Mouse (Mus musculus) splenic B cell, adult 2 months (primary cell): ENCODE measurements around the gene Mtfr1l.

Source experiments
- DNase-seq: peaks from one replicate; pipeline ENCODE4 v3.0.0-alpha.2; 2011; ENCODE audit warnings: low read depth, low spot score
- H3K27me3 ChIP-seq: 2 replicates; pipeline ENCODE4 v1.6.1; 2012; ENCODE audit warnings: mild to moderate bottlenecking, low read length, moderate library complexity, mixed read lengths; ENCODE audit not compliant: control insufficient read depth, poor library complexity, insufficient read depth, severe bottlenecking
- H3K36me3 ChIP-seq: 2 replicates; pipeline ENCODE4 v1.6.1; 2012; ENCODE audit warnings: mild to moderate bottlenecking, low read length, moderate library complexity, mixed read lengths; ENCODE audit not compliant: control insufficient read depth, poor library complexity, insufficient read depth, severe bottlenecking

Mtfr1l gene

DNA sequence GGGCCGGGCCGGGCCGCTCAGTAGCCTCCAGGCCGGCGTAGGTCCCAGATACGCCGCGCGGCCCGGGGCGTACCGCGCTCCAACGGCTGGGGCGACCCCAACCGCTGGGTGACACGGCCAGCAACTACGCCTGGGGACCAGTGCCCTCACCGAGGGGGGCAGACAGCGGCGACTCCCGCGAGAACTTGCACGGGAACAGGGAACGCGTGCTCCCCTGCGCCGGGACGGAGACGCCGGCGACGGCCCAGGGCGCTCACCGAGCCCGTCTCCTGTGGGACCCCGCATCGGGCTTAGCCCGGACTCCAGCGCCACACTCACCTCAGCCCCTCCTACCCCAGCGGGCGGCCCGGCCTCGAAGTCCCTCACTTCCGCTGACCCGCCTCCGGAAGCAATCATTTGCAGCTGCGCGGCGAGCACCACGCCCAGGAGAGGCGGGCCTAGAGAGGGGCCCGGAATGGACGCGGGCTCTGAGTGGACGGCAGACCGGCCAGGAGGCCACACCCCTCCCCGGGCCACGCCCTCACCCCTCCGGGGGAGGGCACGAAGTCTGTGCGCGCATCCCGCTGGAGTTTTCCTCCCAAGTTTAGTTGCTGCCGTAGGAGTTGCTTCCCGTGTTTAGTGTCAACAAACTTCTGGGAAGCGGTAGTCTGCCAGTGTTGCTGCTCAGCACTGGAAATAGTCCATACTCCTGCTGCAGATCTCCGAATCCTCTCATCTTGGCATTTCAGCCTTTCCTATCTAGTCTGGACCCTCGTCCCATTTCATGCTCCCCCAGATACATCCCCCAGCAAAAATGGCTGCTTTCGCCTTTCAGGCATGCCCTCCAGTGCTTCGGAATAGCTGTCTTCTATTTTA lies at the start of gene Mtfr1l:
Gene Mtfr1l, minus strand, starts transcription at position 456 of the 855 bp plus-strand sequence.
- Histone ChIP-seq H3K27me3 (no peaks in the 10 kb centered on the region), H3K36me3 (0 out of 2 replicates have a peak, but pooled peaks cover 2% of the 10 kb centered on the region)
- DNase-seq = peak; percentile 96

DNA sequence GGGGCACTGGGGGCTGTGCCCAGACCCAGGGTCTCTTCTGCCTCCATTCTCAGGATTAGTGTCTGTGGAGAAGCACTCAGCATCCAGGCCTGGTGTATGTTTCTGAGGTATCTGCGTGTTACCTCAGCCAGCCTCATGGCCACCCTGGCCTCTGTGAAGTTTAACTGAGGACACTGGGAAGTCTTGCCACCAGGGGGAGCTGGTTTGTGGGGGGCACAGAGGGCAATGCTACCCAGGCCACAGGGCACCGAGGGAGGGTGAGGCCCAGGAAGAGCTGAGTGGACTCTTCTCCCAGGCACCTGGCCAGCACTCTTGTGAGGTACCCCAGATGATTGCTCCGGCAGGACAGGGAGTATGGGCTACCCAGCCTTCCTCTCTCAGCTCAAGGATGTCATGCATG lies 48.3 kb upstream of the Mtfr1l start:
- peak; percentile 78 for DNase-seq
- Histone ChIP-seq H3K36me3 (no peaks in the 10 kb centered on the region), H3K27me3 (no peaks in the 10 kb centered on the region)

DNA sequence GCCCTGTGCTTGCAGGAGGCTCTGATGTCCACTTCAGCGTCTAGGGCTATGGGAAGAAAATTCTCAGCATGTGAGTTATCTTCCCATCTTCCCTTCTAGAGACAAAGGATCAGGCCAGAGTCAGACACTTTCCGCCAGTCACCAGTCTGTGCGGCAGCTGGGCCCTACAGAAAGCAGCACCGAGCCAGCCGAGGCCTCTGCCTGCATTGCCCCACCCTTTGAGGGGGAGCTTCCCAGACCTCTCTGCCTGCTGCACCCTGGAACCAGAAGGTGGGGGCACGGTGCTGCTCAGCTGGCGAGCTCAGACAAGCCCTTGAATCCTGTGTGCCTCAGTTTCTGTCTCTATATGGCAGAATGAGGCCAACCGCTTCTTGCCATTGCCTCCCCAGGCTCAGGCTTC lies 46.2 kb upstream of the Mtfr1l start:
- DNase-seq = no peak
- H3K27me3 ChIP-seq = no peaks in the 10 kb centered on the region
- no peaks in the 10 kb centered on the region for H3K36me3 ChIP-seq

DNA sequence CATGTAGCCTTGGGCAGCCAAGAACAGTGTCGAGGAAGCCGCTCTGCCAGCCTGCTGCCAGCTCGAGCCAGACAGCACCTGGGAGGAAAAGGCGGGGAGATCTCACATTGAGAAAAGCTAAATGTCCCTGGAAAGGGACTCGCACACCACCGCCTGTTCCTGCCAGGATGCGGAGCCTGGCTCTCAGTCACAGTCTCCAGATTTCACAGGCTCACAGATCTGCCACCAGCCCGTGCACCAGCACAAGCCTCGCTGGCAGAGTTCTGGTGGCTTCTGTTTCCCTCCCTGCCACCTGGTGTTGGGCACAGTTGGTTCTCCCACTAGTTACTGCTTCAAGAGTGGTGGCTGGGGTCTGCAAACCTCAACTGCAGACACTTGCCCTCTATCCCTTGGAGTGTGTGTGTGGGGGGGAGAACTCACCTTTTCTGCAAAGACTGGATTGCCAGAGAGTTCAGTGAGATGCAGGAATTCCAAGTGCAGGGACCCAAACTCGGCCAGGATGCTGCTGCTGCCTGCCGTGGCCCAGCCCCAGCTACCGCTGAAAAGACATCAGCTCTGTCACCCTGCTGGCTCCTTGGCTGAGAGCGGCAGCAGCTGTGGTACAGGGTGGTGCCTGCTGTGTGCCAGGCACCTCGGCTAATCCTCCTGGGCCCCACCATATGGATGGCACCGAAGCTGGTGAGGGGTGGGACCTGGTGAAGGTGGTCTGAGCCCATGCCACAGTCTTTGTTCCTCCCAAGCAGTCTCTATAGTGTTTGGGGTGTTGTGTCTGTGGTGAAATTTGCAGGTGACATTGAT lies 45.4 kb upstream of the Mtfr1l start:
- H3K27me3 ChIP-seq = no peaks in the 10 kb centered on the region
- no peaks in the 10 kb centered on the region for H3K36me3 ChIP-seq
- no peak for DNase-seq

DNA sequence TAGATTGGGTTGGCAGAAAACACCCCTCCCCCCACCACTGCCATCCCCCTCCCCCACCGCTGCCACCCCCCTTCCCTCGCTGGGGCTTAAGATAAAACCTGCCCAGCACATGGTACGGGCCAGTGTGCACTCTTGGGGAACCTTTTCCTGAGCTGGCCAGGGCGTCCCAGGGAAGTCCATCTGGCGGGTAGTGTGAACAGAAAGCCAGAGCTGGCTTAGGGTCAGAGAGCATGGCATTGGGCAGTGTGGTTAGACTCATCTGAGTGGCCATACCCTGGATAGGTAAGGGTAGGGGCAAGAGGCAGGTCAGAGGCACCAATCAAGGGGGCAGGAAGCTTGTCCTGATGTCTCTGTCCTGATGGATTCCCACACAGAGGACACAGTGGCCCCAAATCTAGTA lies 44.4 kb upstream of the Mtfr1l start:
- no peak for DNase-seq
- H3K27me3 ChIP-seq = no peaks in the 10 kb centered on the region
- no peaks in the 10 kb centered on the region for H3K36me3 ChIP-seq

DNA sequence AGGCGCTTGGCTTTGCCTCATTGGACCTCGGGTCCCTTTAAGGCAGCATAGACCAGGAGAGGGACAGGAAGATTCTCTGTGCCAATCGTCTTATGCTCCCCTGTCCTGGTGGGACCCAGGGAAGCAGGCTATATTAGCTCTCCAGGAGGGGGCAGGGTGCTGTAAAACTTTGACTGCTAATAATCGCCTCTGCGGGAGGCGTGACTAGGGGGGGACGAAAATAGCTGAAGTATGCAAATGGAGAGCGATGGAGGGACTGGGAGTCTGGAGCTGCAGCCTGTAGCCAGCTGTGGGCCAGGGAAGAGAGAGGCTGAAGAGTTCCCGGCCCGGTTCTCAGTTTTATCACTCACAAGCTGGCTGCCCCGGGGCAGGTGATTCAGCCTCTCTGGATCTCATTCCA lies 44.0 kb upstream of the Mtfr1l start:
- Histone ChIP-seq H3K36me3 (no peaks in the 10 kb centered on the region), H3K27me3 (no peaks in the 10 kb centered on the region)
- DNase-seq = no peak

DNA sequence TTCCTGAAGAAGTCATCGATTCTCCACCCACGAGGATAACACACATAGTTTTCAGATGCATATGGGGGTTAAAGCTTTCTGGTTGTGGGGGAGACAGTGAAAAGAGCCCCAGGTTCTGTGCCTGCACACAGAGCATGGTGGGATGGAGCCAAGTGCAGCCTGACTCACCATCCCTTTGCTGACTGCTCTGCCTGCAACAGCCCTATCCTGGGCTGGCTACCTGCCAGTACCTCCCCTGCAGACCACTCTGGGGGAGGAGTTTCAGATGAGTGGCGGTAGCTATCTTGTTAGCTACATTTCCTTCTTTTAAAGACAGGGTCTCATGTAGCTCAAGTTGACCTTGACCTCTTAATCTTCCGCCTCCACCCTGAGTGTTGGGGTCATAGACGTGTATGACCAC lies 43.2 kb upstream of the Mtfr1l start:
- no peak for DNase-seq
- H3K36me3 ChIP-seq = no peaks in the 10 kb centered on the region
- no peaks in the 10 kb centered on the region for H3K27me3 ChIP-seq

DNA sequence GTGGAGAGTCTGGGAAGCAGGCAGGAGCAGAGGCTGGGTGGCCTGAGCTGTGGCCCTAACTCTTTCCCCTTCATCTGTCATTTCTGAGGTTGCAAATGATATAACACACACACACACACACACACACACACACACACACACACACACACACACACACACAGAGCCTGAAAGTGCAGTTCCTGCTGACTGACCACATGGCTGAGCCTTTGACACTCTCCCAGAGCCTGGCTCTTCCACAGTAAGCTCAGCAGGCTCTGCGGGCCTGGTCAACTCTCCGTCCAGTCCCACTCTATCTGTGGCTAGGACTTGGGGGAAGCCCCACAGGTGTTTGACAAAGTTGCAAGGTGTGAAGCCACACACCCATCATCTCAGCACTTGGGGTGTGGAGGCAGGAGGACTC lies 42.1 kb upstream of the Mtfr1l start:
- no peak for DNase-seq
- Histone ChIP-seq H3K36me3 (no peaks in the 10 kb centered on the region), H3K27me3 (no peaks in the 10 kb centered on the region)

DNA sequence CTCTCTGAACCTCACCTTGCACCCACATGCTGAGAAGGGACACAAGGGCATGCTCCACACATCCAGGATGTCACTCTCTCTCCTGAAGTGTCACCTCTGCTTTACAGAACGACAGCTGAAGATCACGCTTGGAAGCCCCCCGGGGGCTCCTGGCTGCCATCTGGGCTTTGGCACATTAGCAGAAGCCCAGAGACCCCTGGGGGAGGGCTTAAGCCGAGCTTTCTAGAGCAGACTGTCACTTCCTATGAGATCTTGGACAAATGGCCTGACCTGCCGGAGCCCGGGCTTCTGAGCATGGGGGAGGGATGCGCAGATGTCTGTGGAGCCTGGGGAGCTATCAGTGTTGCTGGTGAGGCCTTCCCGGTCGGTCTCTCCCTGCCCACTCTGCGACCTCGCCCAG lies 40.3 kb upstream of the Mtfr1l start:
- no peak for DNase-seq
- no peaks in the 10 kb centered on the region for H3K36me3 ChIP-seq
- H3K27me3 ChIP-seq = no peaks in the 10 kb centered on the region

DNA sequence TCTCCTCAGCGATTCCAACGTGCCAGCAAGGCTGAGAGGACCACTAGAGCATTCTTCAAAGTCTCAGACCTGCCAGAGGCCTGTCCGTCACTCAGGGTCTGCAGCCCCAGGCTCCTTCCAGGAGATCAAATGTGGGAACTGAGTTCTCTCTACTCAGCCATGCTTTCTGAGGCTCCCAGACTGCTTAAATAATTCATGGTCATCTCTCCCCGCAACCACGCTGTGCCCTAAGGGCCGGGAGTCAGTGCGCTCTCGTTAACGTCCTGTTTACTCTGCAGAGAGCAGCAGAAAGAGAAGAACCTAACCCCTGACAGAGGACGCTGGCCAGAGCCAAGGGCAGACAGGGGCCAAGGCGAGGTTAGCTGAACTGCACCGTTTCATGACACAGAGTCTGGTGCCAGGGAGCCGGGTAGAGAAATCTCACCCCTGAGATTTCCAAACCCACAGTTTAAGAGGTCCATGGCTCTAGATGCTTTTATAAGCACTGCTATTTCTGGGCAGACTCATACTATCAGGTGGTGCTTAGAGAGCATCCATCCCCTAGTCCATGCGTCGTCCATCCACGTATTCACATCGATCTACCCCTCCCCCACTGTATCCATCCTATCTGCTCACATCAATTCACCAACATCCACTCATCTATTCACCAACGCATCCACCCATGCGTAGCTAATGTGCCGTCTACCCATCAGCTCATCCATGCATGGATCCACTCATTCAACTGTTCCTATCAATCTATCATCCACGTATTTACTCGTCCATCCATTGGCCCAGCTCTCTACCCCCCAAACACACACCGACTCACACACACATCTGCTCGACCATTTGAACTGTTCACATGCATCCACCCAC lies 37.5 kb upstream of the Mtfr1l start:
- H3K27me3 ChIP-seq = no peaks in the 10 kb centered on the region
- DNase-seq = no peak
- no peaks in the 10 kb centered on the region for H3K36me3 ChIP-seq

DNA sequence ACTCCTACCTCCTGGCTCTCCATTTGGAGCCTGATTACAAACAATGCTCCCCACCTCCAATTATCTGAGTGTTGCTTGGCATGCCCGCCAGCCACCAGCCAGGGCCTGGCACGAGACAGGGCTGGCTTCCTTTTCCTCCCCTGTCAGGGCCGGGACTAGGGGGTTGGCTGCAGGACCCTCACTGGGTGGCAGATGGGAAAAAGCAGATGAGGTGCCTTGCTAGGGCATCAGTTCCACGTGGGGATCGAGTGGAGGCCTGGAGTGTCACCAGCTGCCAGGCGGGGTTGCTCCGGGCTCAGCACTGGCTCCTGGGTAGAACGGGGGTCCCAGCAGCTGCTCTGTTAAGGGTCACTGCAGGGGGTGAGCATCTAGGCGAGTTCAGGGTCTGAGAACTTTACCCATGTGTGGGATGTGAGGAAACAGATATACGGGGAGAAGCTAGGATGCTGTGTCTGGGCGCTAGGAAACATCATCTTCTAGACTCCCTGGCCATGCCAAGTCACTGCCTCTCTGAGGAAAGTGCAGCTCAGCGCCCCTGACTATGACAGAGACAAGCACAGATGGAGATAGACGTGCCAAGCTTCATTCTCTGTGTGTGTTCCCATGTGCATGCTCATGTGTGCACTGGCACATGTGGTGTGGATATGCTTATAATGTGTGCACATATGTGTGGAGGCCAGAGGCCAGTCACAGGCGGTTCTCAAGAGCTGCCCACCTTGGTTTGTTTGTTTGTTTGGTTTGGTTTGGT lies 35.7 kb upstream of the Mtfr1l start:
- H3K27me3 ChIP-seq = no peaks in the 10 kb centered on the region
- DNase-seq = no peak
- H3K36me3 ChIP-seq = no peaks in the 10 kb centered on the region

DNA sequence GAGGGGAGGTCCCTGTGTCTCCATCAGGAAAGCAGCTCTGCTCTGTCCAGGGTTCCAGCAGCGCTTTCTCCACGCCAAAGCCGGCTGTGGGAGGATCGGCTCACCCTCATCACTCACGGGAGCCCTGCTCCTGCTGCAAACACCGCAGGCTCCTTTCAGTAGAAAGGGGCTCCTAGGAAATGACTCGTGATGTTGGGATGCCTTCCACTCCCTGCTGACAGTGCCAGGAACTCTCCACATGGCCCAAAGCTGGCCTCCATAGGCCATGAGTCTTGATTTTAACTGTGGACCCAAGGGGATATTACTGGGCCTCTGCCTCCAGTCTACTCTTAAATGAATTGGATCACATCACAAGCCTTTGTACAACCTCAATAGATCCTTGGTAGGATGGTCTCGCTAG lies 34.6 kb upstream of the Mtfr1l start:
- Histone ChIP-seq H3K27me3 (no peaks in the 10 kb centered on the region), H3K36me3 (no peaks in the 10 kb centered on the region)
- DNase-seq = no peak

DNA sequence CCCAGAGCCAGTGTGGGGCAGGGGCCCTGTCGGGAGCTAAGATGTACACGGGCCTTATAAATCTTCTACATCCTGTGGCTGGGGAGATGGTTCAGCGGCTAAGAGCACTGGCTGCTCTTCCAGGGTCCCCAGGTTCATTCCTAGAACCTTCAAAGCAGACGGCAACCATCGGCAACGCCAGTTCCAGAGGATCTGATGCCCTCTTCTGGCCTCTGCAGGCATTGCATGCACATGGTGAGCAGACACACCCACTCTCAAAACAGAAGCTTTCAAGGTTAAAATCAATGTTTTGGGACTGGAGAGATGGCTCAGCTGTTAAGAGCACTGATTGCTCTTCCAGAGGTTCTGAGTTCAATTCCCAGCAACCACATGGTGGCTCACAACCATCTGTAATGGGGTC lies 34.0 kb upstream of the Mtfr1l start:
- DNase-seq = no peak

More for the DNA sequence above, 34.0 kb upstream of the Mtfr1l start:
- H3K36me3 ChIP-seq = no peaks in the 10 kb centered on the region
- H3K27me3 ChIP-seq = no peaks in the 10 kb centered on the region
